Mouse (Mus musculus): ENCODE data around the gene Esf1. TPM values are rescaled to one million over a fixed set of nuclear protein-coding genes. Genes with fewer than 3 reads are reported as not detected.
"Not testable (repeated sequence)": the region's sequence is repeated elsewhere in the genome, so short reads cannot be mapped to it uniquely, and the experiment has no call there.

Gene Esf1
- polyA plus RNA-seq, 1 experiment = 1.7 TPM

- Histone ChIP-seq H3K27me3 (ENCODE audit: control insufficient read depth, insufficient read depth, low read length) (no peaks in the 10 kb centered on the region), H3K27ac (ENCODE audit: control insufficient read depth, insufficient read depth, low read length) (no peak overlapping the region), H3K4me1 (replicated peaks; ENCODE audit: control insufficient read depth, insufficient read depth, low read length) (no peaks in the 10 kb centered on the region), H3K36me3 (ENCODE audit: control insufficient read depth, insufficient read depth, low read length) (peaks cover 10% of the 10 kb centered on the region), H3K4me3 (ENCODE audit: control insufficient read depth, insufficient read depth, low read length) (no peak overlapping the region)
- 93% methylated on average over 2 of the region's 2 CpGs for WGBS
- DNase-seq = no peak
- TF ChIP-seq CTCF (IDR thresholded peaks at IDR 0.05; ENCODE audit: borderline replicate concordance, control insufficient read depth, extremely low read depth, insufficient read depth, low read length, poor library complexity) (no peak), POLR2A (IDR thresholded peaks at IDR 0.05; ENCODE audit: control insufficient read depth, extremely low read depth, insufficient read depth, low read length, poor library complexity) (no peak)
Observed at GRCm38 (mm10) chr2:140200713-140201112, 30.3 kb upstream of the Esf1 start.

GRCm38 (mm10) chr2:140185685-140186210 lies 15.4 kb upstream of the Esf1 start:
- WGBS = 92% methylated on average over 3 of the region's 3 CpGs

GRCm38 (mm10) chr2:140170803-140171553 lies 614 bp upstream of the Esf1 start:
- 0 out of 2 replicates have a peak, but pooled peaks cover 2% of the 10 kb centered on the region for H3K4me1 ChIP-seq (replicated peaks; ENCODE audit: control insufficient read depth, insufficient read depth, low read length)
- no peak for DNase-seq
- H3K27me3 ChIP-seq (ENCODE audit: control insufficient read depth, insufficient read depth, low read length) = no peaks in the 10 kb centered on the region
- H3K4me3 ChIP-seq (ENCODE audit: control insufficient read depth, insufficient read depth, low read length) = peak overlapping the region; percentile 94
- 8% methylated on average over 28 of the region's 28 CpGs for WGBS
- TF ChIP-seq POLR2A (IDR thresholded peaks at IDR 0.05; ENCODE audit: control insufficient read depth, extremely low read depth, insufficient read depth, low read length, poor library complexity) (no peak), CTCF (IDR thresholded peaks at IDR 0.05; ENCODE audit: borderline replicate concordance, control insufficient read depth, extremely low read depth, insufficient read depth, low read length, poor library complexity) (0 out of 2 replicates have a peak, but pooled peaks have one; percentile 17)
- H3K36me3 ChIP-seq (ENCODE audit: control insufficient read depth, insufficient read depth, low read length) = no peaks in the 10 kb centered on the region
- H3K27ac ChIP-seq (ENCODE audit: control insufficient read depth, insufficient read depth, low read length) = peak overlapping the region; percentile 35

More at GRCm38 (mm10) chr2:140185685-140186210, 15.4 kb upstream of the Esf1 start:
- DNase-seq; H3K4me1 ChIP-seq (replicated peaks; ENCODE audit: control insufficient read depth, insufficient read depth, low read length); H3K4me3 ChIP-seq (ENCODE audit: control insufficient read depth, insufficient read depth, low read length); H3K27ac ChIP-seq (ENCODE audit: control insufficient read depth, insufficient read depth, low read length); H3K27me3 ChIP-seq (ENCODE audit: control insufficient read depth, insufficient read depth, low read length); H3K36me3 ChIP-seq (ENCODE audit: control insufficient read depth, insufficient read depth, low read length): not testable (repeated sequence)

- H3K36me3 ChIP-seq (ENCODE audit: control insufficient read depth, insufficient read depth, low read length) = peaks cover 3% of the 10 kb centered on the region; the same call in 1 of the 2 replicates
- no peaks in the 10 kb centered on the region for H3K27me3 ChIP-seq (ENCODE audit: control insufficient read depth, insufficient read depth, low read length)
- H3K4me3 ChIP-seq (ENCODE audit: control insufficient read depth, insufficient read depth, low read length) = no peak overlapping the region
- TF ChIP-seq CTCF (IDR thresholded peaks at IDR 0.05; ENCODE audit: borderline replicate concordance, control insufficient read depth, extremely low read depth, insufficient read depth, low read length, poor library complexity) (no peak), POLR2A (IDR thresholded peaks at IDR 0.05; ENCODE audit: control insufficient read depth, extremely low read depth, insufficient read depth, low read length, poor library complexity) (no peak)
- 68% methylated on average over 1 of the region's 1 CpGs for WGBS
- no peak for DNase-seq
- no peak overlapping the region for H3K27ac ChIP-seq (ENCODE audit: control insufficient read depth, insufficient read depth, low read length)
- H3K4me1 ChIP-seq (replicated peaks; ENCODE audit: control insufficient read depth, insufficient read depth, low read length) = 0 out of 2 replicates have a peak, but pooled peaks cover 2% of the 10 kb centered on the region
Observed at GRCm38 (mm10) chr2:140169057-140169456, 1.3 kb downstream of the Esf1 start.

GRCm38 (mm10) chr2:140163351-140163854 lies 7.0 kb downstream of the Esf1 start:
- Histone ChIP-seq H3K36me3 (ENCODE audit: control insufficient read depth, insufficient read depth, low read length) (peaks cover 9% of the 10 kb centered on the region), H3K27me3 (ENCODE audit: control insufficient read depth, insufficient read depth, low read length) (no peaks in the 10 kb centered on the region), H3K4me3 (ENCODE audit: control insufficient read depth, insufficient read depth, low read length) (no peak overlapping the region), H3K27ac (ENCODE audit: control insufficient read depth, insufficient read depth, low read length) (no peak overlapping the region), H3K4me1 (replicated peaks; ENCODE audit: control insufficient read depth, insufficient read depth, low read length) (no peaks in the 10 kb centered on the region)
- TF ChIP-seq CTCF (IDR thresholded peaks at IDR 0.05; ENCODE audit: borderline replicate concordance, control insufficient read depth, extremely low read depth, insufficient read depth, low read length, poor library complexity) = no peak
- no peak for TF ChIP-seq POLR2A (IDR thresholded peaks at IDR 0.05; ENCODE audit: control insufficient read depth, extremely low read depth, insufficient read depth, low read length, poor library complexity)
- WGBS = 96% methylated on average over 5 of the region's 5 CpGs
- no peak for DNase-seq

GRCm38 (mm10) chr2:140159186-140159730 lies 11.1 kb downstream of the Esf1 start:
- Histone ChIP-seq H3K36me3 (ENCODE audit: control insufficient read depth, insufficient read depth, low read length) (peaks cover 20% of the 10 kb centered on the region), H3K4me3 (ENCODE audit: control insufficient read depth, insufficient read depth, low read length) (no peak overlapping the region), H3K27me3 (ENCODE audit: control insufficient read depth, insufficient read depth, low read length) (no peaks in the 10 kb centered on the region), H3K27ac (ENCODE audit: control insufficient read depth, insufficient read depth, low read length) (no peak overlapping the region), H3K4me1 (replicated peaks; ENCODE audit: control insufficient read depth, insufficient read depth, low read length) (no peaks in the 10 kb centered on the region)
- 93% methylated on average over 3 of the region's 3 CpGs for WGBS
- no peak for TF ChIP-seq POLR2A (IDR thresholded peaks at IDR 0.05; ENCODE audit: control insufficient read depth, extremely low read depth, insufficient read depth, low read length, poor library complexity)
- no peak for TF ChIP-seq CTCF (IDR thresholded peaks at IDR 0.05; ENCODE audit: borderline replicate concordance, control insufficient read depth, extremely low read depth, insufficient read depth, low read length, poor library complexity)
- no peak for DNase-seq

GRCm38 (mm10) chr2:140151743-140152142 lies 18.6 kb downstream of the Esf1 start, which contains the start of gene Gm17374:
TSS of gene Gm17374 (plus strand) at chr2:140152043.
- peaks cover 18% of the 10 kb centered on the region for H3K36me3 ChIP-seq (ENCODE audit: control insufficient read depth, insufficient read depth, low read length)
- WGBS = 95% methylated on average over 4 of the region's 4 CpGs
- H3K27ac ChIP-seq (ENCODE audit: control insufficient read depth, insufficient read depth, low read length); H3K27me3 ChIP-seq (ENCODE audit: control insufficient read depth, insufficient read depth, low read length); H3K4me3 ChIP-seq (ENCODE audit: control insufficient read depth, insufficient read depth, low read length); H3K4me1 ChIP-seq (replicated peaks; ENCODE audit: control insufficient read depth, insufficient read depth, low read length); DNase-seq: not testable (repeated sequence)
